Mouse (Mus musculus) small intestine, adult 2 months (tissue): ENCODE measurements around the gene Senp2.

Source experiments
- CTCF ChIP-seq: fragments of 200-500 bp; IDR thresholded peaks from 2 replicates; pipeline ENCODE4 v1.5.1; 2012; ENCODE audit warnings: low read depth, mild to moderate bottlenecking, control low read depth, inconsistent platforms, low read length, moderate library complexity, mixed read lengths; ENCODE audit not compliant: insufficient replicate concordance, insufficient read length; ENCODE audit errors: extremely low read depth
- POLR2A ChIP-seq: fragments of 200-500 bp; IDR thresholded peaks from 2 replicates; pipeline ENCODE4 v1.6.1; 2012; ENCODE audit warnings: low read depth, mild to moderate bottlenecking, control low read depth, inconsistent platforms, low read length, moderate library complexity

- TF ChIP-seq CTCF: no peak
- no peak for TF ChIP-seq POLR2A
Measured at GRCm38 (mm10) chr16:21971446-21971845, 37.8 kb upstream of the Senp2 start.
